Mouse (Mus musculus): ENCODE data around the gene Gcnt4.

Gcnt4 gene

DNA sequence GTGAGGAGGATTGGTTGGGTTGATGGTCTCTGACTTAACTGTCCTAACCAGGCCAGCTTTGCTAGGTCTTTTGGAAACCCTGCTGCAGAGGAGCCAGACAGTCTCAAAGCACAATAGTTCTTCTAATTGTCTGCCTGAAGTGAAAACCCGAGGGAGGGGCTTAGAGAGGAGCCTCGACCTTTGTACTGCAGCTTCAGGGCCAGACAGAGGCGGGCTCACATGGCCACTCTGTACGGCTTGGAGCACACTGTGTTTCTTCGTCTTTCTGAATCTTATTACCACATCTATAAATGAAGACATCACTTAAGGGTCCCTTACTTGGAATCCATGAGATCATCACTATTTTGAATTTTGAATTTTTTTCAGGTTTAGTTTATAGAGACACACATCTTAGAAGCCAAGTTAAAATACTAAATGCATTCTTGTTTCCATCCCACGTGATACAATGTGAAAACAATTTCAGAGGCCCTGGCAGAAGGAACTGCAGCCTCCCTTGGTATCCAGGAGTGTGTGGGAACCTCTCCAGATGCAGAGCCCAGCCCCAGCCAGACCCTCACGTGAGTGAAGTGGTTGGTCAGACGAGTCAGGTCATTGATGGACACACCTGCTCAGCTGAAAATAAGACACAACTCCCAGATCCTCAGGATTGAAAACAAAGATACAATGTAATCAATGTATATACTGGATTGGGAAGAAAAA, 69.0 kb downstream of the Gcnt4 start:
- DNase-seq (ENCODE audit: low read depth): no peak

DNA sequence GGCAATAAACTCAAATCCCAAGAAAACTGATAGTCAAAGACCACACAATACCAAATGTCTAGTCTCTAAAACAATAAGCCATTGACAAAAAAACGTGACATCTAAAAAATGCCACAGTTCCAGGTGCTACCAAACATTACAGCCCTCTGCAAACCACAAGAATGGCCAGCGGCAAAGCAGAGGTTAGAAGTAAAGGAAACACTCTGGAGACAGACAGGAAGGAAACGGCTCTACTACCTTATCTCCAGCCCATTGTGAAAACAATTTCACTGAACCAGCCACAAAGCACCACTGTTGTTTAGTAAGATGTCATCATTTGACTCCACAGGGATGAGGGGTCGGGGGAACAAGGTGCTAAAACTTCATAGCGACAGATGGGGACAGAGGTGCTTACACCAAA, 70.8 kb downstream of the Gcnt4 start:
- DNase-seq (ENCODE audit: low read depth): no peak

DNA sequence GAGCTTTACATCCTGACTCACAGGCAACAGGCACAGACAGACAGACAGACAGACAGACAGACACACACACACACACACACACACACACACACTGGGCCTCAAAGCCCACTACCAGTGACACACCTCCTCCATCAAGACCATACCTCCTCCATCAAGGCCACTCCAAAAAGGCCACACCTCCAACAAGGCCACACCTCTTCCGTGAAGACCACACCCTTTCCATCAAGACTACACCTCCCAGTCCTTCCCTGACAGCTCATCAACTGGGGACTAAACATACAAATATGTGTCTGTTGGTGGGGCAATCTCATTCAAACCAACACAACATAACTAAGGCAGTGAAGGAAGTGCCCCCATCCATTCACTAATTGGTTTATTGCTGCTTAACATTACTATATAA, 72.6 kb downstream of the Gcnt4 start:
- DNase-seq (ENCODE audit: low read depth): no peak

Measured in NIH3T3 (cell line).